Mouse (Mus musculus) liver, embryonic 12.5 days (tissue): Measurements from ENCODE around the gene Lcn9. TPM values are rescaled to one million over a fixed set of nuclear protein-coding genes. Genes with fewer than 3 reads are reported as not detected.
A peak's percentile ranks its signal among the peaks of the same experiment; 100 is the strongest.

ENCODE experiments used
- ATAC-seq: fragments of 200-750 bp; cut with Nextera tagmentation; 2 replicates; pipeline ENCODE4 v1.8.0; 2017; ENCODE audit warnings: moderate number of reproducible peaks, mild to moderate bottlenecking, moderate library complexity
- H3K27ac ChIP-seq: fragments of 300-500 bp; sonication (generic); 2 replicates; pipeline ENCODE4 v1.5.1; 2016; ENCODE audit warnings: mild to moderate bottlenecking
- H3K27me3 ChIP-seq: fragments of 300-500 bp; sonication (generic); replicated peaks from 2 replicates; pipeline ENCODE4 v1.6.1; 2016; ENCODE audit warnings: mild to moderate bottlenecking, moderate library complexity
- H3K36me3 ChIP-seq: fragments of 300-500 bp; sonication (generic); 2 replicates; pipeline ENCODE4 v1.6.1; 2016; ENCODE audit warnings: mild to moderate bottlenecking, moderate library complexity
- H3K4me1 ChIP-seq: fragments of 300-500 bp; sonication (generic); 2 replicates; pipeline ENCODE4 v1.6.1; 2016
- H3K4me2 ChIP-seq: fragments of 300-500 bp; sonication (generic); 2 replicates; pipeline ENCODE4 v1.6.1; 2016; ENCODE audit warnings: mild to moderate bottlenecking, moderate library complexity
- H3K4me3 ChIP-seq: fragments of 300-500 bp; sonication (generic); 2 replicates; pipeline ENCODE4 v1.5.1; 2016; ENCODE audit warnings: mild to moderate bottlenecking, moderate library complexity
- H3K9ac ChIP-seq: fragments of 300-500 bp; sonication (generic); 2 replicates; pipeline ENCODE4 v1.6.1; 2016; ENCODE audit warnings: mild to moderate bottlenecking, moderate library complexity
- H3K9me3 ChIP-seq: fragments of 300-500 bp; sonication (generic); replicated peaks from 2 replicates; pipeline ENCODE4 v1.6.1; 2016; ENCODE audit warnings: mild to moderate bottlenecking, moderate library complexity
- WGBS: fragments of 180-500 bp; shearing (Covaris S2); methylation state at CpG from one replicate; pipeline ENCODE4 v1.1.7; 2016; ENCODE audit not compliant: insufficient replicate concordance; 5-methylcytosine and 5-hydroxymethylcytosine counted together
- polyA plus RNA-seq: library from polyadenylated mRNA; unstranded; fragments of >200 nt; fragmentation: Nextera tagmentation; extraction: Ambion mirVana; gene quantifications from 2 replicates; pipeline ENCODE4 v1.2.1, GENCODE M21; 2016

The Lcn9 gene
- polyA plus RNA-seq, result not detected in 2 replicates

GRCm38 (mm10) chr2:25822806-25823205 lies at the start of gene Lcn9:
Gene Lcn9, plus strand, starts transcription at chr2:25823153.
- H3K4me3 ChIP-seq, result no peak within 1 kb of the TSS
- no peaks in the 10 kb centered on the region for H3K9me3 ChIP-seq
- no peak within 1 kb of the TSS for H3K27ac ChIP-seq
- H3K4me2 ChIP-seq, result no peak within 1 kb of the TSS
- no peak within 1 kb of the TSS for H3K9ac ChIP-seq
- WGBS, result 75% methylated on average over 1 of the region's 1 CpGs
- no peak for ATAC-seq
- H3K36me3 ChIP-seq, result no peaks in the 10 kb centered on the region
- no peaks in the 10 kb centered on the region for H3K4me1 ChIP-seq
- H3K27me3 ChIP-seq, result no peaks in the 10 kb centered on the region

DNA sequence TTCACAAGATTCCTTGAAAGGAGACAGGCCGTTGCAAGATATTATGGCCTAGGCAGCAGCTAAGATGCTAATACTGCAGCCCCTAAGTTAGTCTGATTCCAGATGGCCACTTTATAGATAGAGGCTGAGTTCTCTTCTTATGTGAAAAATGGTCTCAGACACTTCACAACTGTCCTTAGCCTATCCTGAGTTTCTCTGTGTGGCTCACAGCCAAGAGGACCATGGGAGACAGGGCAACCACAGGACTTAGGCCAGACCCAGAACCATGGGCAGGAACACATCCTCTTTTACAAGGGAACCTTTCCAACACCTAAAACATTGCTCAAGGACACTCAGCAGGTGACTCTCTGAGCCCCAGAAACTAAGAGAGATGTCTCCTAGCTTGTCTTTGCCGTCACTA lies 49.4 kb upstream of the Lcn9 start:
- no peak overlapping the region for H3K4me3 ChIP-seq
- no peaks in the 10 kb centered on the region for H3K9me3 ChIP-seq
- no peaks in the 10 kb centered on the region; the same call in 1 of the 2 replicates for H3K27me3 ChIP-seq
- 71% methylated on average over 2 of the region's 2 CpGs for WGBS
- H3K4me2 ChIP-seq, result no peak overlapping the region
- no peaks in the 10 kb centered on the region for H3K36me3 ChIP-seq
- no peak overlapping the region for H3K9ac ChIP-seq
- no peaks in the 10 kb centered on the region for H3K4me1 ChIP-seq
- H3K27ac ChIP-seq, result no peak overlapping the region
- ATAC-seq, result no peak

DNA sequence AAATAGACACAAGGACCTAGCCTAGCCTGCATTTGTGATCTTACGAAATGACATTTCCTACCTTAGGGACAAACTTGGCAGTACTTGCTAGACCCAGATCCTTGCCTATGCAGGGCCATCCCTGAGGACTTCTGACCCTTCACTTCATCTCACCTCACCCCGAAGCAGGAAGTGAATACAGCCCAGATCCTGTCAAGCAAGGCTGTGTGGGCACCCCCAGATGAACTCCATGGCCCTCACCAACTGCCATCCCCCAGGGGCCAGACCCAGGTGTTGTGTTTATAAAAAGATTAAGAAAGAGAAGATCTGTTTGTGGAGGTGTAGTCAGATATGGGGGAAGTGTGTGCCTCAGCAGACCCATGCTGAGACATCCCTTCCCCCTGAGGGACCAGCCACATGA lies 48.3 kb upstream of the Lcn9 start:
- Histone ChIP-seq H3K9me3 (no peaks in the 10 kb centered on the region), H3K4me2 (no peak overlapping the region), H3K27me3 (no peaks in the 10 kb centered on the region; the same call in 1 of the 2 replicates), H3K4me1 (no peaks in the 10 kb centered on the region), H3K9ac (no peak overlapping the region), H3K4me3 (no peak overlapping the region), H3K36me3 (no peaks in the 10 kb centered on the region), H3K27ac (no peak overlapping the region)
- no peak for ATAC-seq
- 46% methylated on average over 2 of the region's 2 CpGs for WGBS

GRCm38 (mm10) chr2:25775991-25776390 lies 47.0 kb upstream of the Lcn9 start:
- no peak for ATAC-seq
- Histone ChIP-seq H3K27ac (no peak overlapping the region), H3K9ac (no peak overlapping the region), H3K4me1 (no peaks in the 10 kb centered on the region), H3K4me3 (no peak overlapping the region), H3K9me3 (no peaks in the 10 kb centered on the region), H3K27me3 (no peaks in the 10 kb centered on the region; the same call in 1 of the 2 replicates), H3K36me3 (no peaks in the 10 kb centered on the region), H3K4me2 (no peak overlapping the region)
- WGBS, result 52% methylated on average over 3 of the region's 3 CpGs

DNA sequence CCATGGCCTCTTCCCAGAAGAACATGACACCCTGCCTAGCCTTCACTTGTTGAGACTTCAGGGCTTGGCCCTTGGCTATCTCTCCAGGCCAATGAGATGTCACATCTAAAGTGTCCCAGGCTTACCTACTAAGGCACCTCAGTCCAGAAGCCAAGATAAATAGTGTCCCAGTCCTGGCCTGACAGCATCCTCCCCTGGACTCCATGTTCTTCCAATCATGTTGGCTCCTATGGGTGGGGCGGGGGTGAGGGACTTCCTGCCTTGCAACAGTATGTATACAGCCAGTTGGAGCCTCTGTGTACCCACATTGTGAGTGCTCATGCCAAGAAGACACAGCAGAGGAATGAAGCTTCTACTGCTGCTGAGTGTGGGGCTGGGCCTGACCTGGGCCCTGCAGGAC lies 46.2 kb upstream of the Lcn9 start, which contains the start of gene Lcn11:
Lcn11 (plus strand) TSS at position 301 of the 400 bp plus-strand sequence.
- Histone ChIP-seq H3K4me1 (no peaks in the 10 kb centered on the region), H3K36me3 (no peaks in the 10 kb centered on the region), H3K27ac (no peak within 1 kb of the TSS), H3K27me3 (no peaks in the 10 kb centered on the region; the same call in 1 of the 2 replicates), H3K9me3 (no peaks in the 10 kb centered on the region), H3K4me2 (no peak within 1 kb of the TSS), H3K9ac (no peak within 1 kb of the TSS), H3K4me3 (no peak within 1 kb of the TSS)
- no peak for ATAC-seq
- 74% methylated on average over 1 of the region's 1 CpGs for WGBS

- H3K27me3 ChIP-seq, result no peaks in the 10 kb centered on the region; the same call in 1 of the 2 replicates
- H3K36me3 ChIP-seq, result no peaks in the 10 kb centered on the region
- no peaks in the 10 kb centered on the region for H3K9me3 ChIP-seq
- no peak for ATAC-seq
- 62% methylated on average over 9 of the region's 9 CpGs for WGBS
- no peak overlapping the region for H3K4me3 ChIP-seq
- no peak overlapping the region for H3K4me2 ChIP-seq
- H3K9ac ChIP-seq, result no peak overlapping the region
- H3K4me1 ChIP-seq, result no peaks in the 10 kb centered on the region
- H3K27ac ChIP-seq, result no peak overlapping the region
These were observed 43.9 kb upstream of the Lcn9 start for GRCm38 (mm10) chr2:25779076-25779475.

GRCm38 (mm10) chr2:25780921-25781320 lies 42.0 kb upstream of the Lcn9 start:
- peaks cover 5% of the 10 kb centered on the region; the same call in 1 of the 2 replicates for H3K27me3 ChIP-seq
- H3K4me2 ChIP-seq, result no peak overlapping the region
- no peaks in the 10 kb centered on the region for H3K36me3 ChIP-seq
- no peak for ATAC-seq
- H3K9ac ChIP-seq, result no peak overlapping the region
- 40% methylated on average over 4 of the region's 4 CpGs for WGBS
- no peaks in the 10 kb centered on the region for H3K4me1 ChIP-seq
- no peak overlapping the region for H3K27ac ChIP-seq
- no peak overlapping the region for H3K4me3 ChIP-seq
- H3K9me3 ChIP-seq, result no peaks in the 10 kb centered on the region

GRCm38 (mm10) chr2:25781957-25782356 lies 41.0 kb upstream of the Lcn9 start, which contains the start of gene Gm13539:
Gene Gm13539, plus strand, starts transcription at chr2:25782257.
- H3K9me3 ChIP-seq, result no peaks in the 10 kb centered on the region
- no peak within 1 kb of the TSS for H3K4me2 ChIP-seq
- WGBS, result 69% methylated on average over 3 of the region's 3 CpGs
- H3K27me3 ChIP-seq, result peaks cover 5% of the 10 kb centered on the region; the same call in 1 of the 2 replicates
- H3K9ac ChIP-seq, result no peak within 1 kb of the TSS
- H3K4me1 ChIP-seq, result peaks cover 7% of the 10 kb centered on the region
- H3K4me3 ChIP-seq, result no peak within 1 kb of the TSS
- no peak for ATAC-seq
- no peaks in the 10 kb centered on the region for H3K36me3 ChIP-seq
- H3K27ac ChIP-seq, result no peak within 1 kb of the TSS

- Histone ChIP-seq H3K4me1 (peaks cover 38% of the 10 kb centered on the region), H3K27ac (no peak overlapping the region), H3K4me2 (no peak overlapping the region), H3K4me3 (no peak overlapping the region), H3K9ac (no peak overlapping the region), H3K27me3 (peaks cover 5% of the 10 kb centered on the region; the same call in 1 of the 2 replicates), H3K9me3 (no peaks in the 10 kb centered on the region), H3K36me3 (no peaks in the 10 kb centered on the region)
- 55% methylated on average over 5 of the region's 5 CpGs for WGBS
- ATAC-seq, result no peak
These were observed 37.2 kb upstream of the Lcn9 start for GRCm38 (mm10) chr2:25785573-25786322.

GRCm38 (mm10) chr2:25789092-25789491 lies 33.9 kb upstream of the Lcn9 start:
- WGBS, result 35% methylated on average over 3 of the region's 3 CpGs

DNA sequence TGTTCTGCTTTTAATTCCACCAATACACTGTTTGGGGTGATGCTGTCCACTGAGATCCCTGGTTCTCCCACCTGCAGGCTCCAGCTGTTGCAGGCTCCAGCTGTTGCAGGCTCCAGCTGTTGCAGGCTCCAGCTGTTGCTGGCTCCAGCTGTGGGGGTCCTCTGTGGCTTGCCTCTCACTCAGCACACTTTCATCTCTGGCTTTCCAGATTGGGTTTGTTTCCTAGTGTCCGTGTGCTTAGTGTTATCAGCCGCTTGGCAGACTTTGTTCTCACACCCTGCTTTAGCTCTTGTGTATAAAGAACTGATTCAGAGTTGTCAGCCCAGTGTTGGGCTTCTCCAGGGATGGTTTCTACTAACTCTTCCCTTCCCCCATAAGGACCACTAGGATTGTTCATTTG lies 25.3 kb upstream of the Lcn9 start:
- ATAC-seq, result no peak

More at GRCm38 (mm10) chr2:25789092-25789491, 33.9 kb upstream of the Lcn9 start:
- H3K36me3 ChIP-seq, result no peaks in the 10 kb centered on the region
- H3K4me3 ChIP-seq, result no peak overlapping the region
- ATAC-seq, result peak; percentile 88
- H3K27ac ChIP-seq, result peak overlapping the region; percentile 73
- peaks cover 5% of the 10 kb centered on the region; the same call in 1 of the 2 replicates for H3K27me3 ChIP-seq
- H3K4me1 ChIP-seq, result peaks cover 38% of the 10 kb centered on the region
- H3K9me3 ChIP-seq, result no peaks in the 10 kb centered on the region
- H3K4me2 ChIP-seq, result peak overlapping the region; percentile 26
- no peak overlapping the region; the same call in 1 of the 2 replicates for H3K9ac ChIP-seq

DNA sequence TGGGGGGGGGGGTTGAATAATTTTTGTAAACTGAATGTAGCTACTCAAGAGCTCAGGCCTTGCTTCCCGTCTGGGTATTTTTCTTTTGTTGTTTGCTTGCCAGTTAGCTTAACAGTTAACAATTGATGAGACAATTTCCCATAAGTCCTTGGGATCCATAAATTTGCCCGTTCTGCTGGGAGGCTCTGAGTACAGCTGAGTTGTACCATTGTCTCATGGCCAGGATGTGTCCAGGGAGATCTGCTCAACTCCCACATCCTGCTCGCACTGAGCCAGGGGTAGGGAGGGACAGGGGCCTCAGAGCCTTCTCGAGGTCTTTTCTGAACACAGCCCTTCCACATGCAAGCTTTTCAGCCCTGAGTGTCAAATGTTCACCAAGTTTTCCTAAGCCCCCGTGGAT lies 24.9 kb upstream of the Lcn9 start:
- Histone ChIP-seq H3K27ac (no peak overlapping the region), H3K9me3 (no peaks in the 10 kb centered on the region), H3K4me3 (no peak overlapping the region), H3K27me3 (peaks cover 13% of the 10 kb centered on the region), H3K9ac (no peak overlapping the region), H3K4me2 (no peak overlapping the region), H3K4me1 (no peaks in the 10 kb centered on the region), H3K36me3 (no peaks in the 10 kb centered on the region)
- WGBS, result 36% methylated on average over 5 of the region's 5 CpGs
- no peak for ATAC-seq

More for the DNA sequence above, 25.3 kb upstream of the Lcn9 start:
- Histone ChIP-seq H3K9ac (no peak overlapping the region), H3K4me1 (no peaks in the 10 kb centered on the region), H3K27ac (no peak overlapping the region), H3K36me3 (no peaks in the 10 kb centered on the region), H3K4me2 (no peak overlapping the region), H3K4me3 (no peak overlapping the region), H3K27me3 (peaks cover 13% of the 10 kb centered on the region), H3K9me3 (no peaks in the 10 kb centered on the region)
- 23% methylated on average over 2 of the region's 2 CpGs for WGBS
